Mouse (Mus musculus) liver, postnatal 0 days (tissue): ENCODE measurements around the gene Best3. TPM values are rescaled to one million over a fixed set of nuclear protein-coding genes. Genes with fewer than 3 reads are reported as not detected.

ENCODE experiments used
- ATAC-seq: fragments of 200-750 bp; cut with Nextera tagmentation; 2 replicates; pipeline ENCODE4 v1.8.0; 2017; ENCODE audit warnings: mild to moderate bottlenecking, moderate library complexity
- DNase-seq: peaks from one replicate; pipeline ENCODE4 v3.0.0-alpha.2; 2016
- H3K27ac ChIP-seq: fragments of 300-500 bp; sonication (generic); 2 replicates; pipeline ENCODE4 v1.5.1; 2014; ENCODE audit warnings: antibody characterized with exemption, moderate library complexity, mild to moderate bottlenecking, low read depth
- H3K27me3 ChIP-seq: fragments of 300-500 bp; sonication (generic); 2 replicates; pipeline ENCODE4 v1.6.1; 2014; ENCODE audit warnings: low read length, control low read depth, mixed read lengths; ENCODE audit not compliant: insufficient read depth
- H3K36me3 ChIP-seq: fragments of 300-500 bp; sonication (generic); replicated peaks from 2 replicates; pipeline ENCODE4 v1.6.1; 2014; ENCODE audit warnings: mild to moderate bottlenecking, control low read depth, low read length, moderate library complexity, mixed read lengths; ENCODE audit not compliant: insufficient read depth
- H3K4me1 ChIP-seq: fragments of 300-500 bp; sonication (generic); 2 replicates; pipeline ENCODE4 v1.6.1; 2014; ENCODE audit warnings: antibody characterized with exemption, mild to moderate bottlenecking, control low read depth; ENCODE audit not compliant: insufficient read depth
- H3K4me2 ChIP-seq: fragments of 300-500 bp; sonication (generic); 2 replicates; pipeline ENCODE4 v1.6.1; 2014; ENCODE audit warnings: low read depth, mild to moderate bottlenecking, low read length, moderate library complexity, mixed read lengths
- H3K4me3 ChIP-seq: fragments of 300-500 bp; sonication (generic); 2 replicates; pipeline ENCODE4 v1.5.1; 2014; ENCODE audit warnings: low read depth, low read length
- H3K9ac ChIP-seq: fragments of 300-500 bp; sonication (generic); replicated peaks from 2 replicates; pipeline ENCODE4 v1.6.1; 2014; ENCODE audit warnings: mild to moderate bottlenecking, moderate library complexity
- H3K9me3 ChIP-seq: fragments of 300-500 bp; sonication (generic); 2 replicates; pipeline ENCODE4 v1.6.1; 2016; ENCODE audit warnings: mild to moderate bottlenecking, control low read depth, low read length, mixed read lengths
- CTCF ChIP-seq: sonication (generic); IDR thresholded peaks from 2 replicates; pipeline ENCODE4 v1.5.1; 2016; ENCODE audit warnings: antibody characterized with exemption, low read depth
- EP300 ChIP-seq: IDR thresholded peaks from 2 replicates; pipeline ENCODE4 v1.6.1; 2016; ENCODE audit warnings: antibody characterized with exemption, low read depth, mild to moderate bottlenecking
- WGBS: fragments of 180-500 bp; shearing (Covaris S2); extraction: QIAGEN DNeasy Blood & Tissue Kit; methylation state at CpG from one replicate; pipeline ENCODE4 v1.1.7; 2014; ENCODE audit not compliant: insufficient replicate concordance; 5-methylcytosine and 5-hydroxymethylcytosine counted together
- polyA plus RNA-seq: library from polyadenylated mRNA; unstranded; fragments of >200 nt; fragmentation: Nextera tagmentation; extraction: Ambion mirVana; gene quantifications from 2 replicates; pipeline ENCODE4 v1.2.1, GENCODE M21; 2015

Gene Best3
- polyA plus RNA-seq, 1 experiment from 2014 or later, result not detected

GRCm38 (mm10) chr10:117045175-117046056, 59.3 kb downstream of the Best3 start, which contains the start of gene Lrrc10:
Gene Lrrc10, plus strand, starts transcription at chr10:117045341.
- no peak within 1 kb of the TSS for H3K4me3 ChIP-seq
- 46% methylated on average over 40 of the region's 40 CpGs for WGBS
- ATAC-seq, result peak; percentile 71
- TF ChIP-seq CTCF (no peak), EP300 (no peak)
- H3K9me3 ChIP-seq, result no peaks in the 10 kb centered on the region
- DNase-seq, result peak; percentile 31
- peaks cover 7% of the 10 kb centered on the region for H3K36me3 ChIP-seq
- H3K27me3 ChIP-seq, result no peaks in the 10 kb centered on the region
- no peak within 1 kb of the TSS for H3K4me2 ChIP-seq
- no peak within 1 kb of the TSS for H3K27ac ChIP-seq
- H3K9ac ChIP-seq, result no peak within 1 kb of the TSS
- no peaks in the 10 kb centered on the region for H3K4me1 ChIP-seq

GRCm38 (mm10) chr10:117049253-117049652, 63.1 kb downstream of the Best3 start:
- no peaks in the 10 kb centered on the region for H3K4me1 ChIP-seq
- H3K4me3 ChIP-seq, result no peak overlapping the region
- no peaks in the 10 kb centered on the region for H3K27me3 ChIP-seq
- H3K9ac ChIP-seq, result no peak overlapping the region
- H3K4me2 ChIP-seq, result no peak overlapping the region
- no peak overlapping the region for H3K27ac ChIP-seq
- peaks cover 44% of the 10 kb centered on the region for H3K36me3 ChIP-seq
- WGBS, result 82% methylated on average over 4 of the region's 4 CpGs
- H3K9me3 ChIP-seq, result no peaks in the 10 kb centered on the region
- no peak for TF ChIP-seq CTCF
- no peak for TF ChIP-seq EP300
- no peak for ATAC-seq
- DNase-seq, result no peak

- Histone ChIP-seq H3K9ac (no peak overlapping the region), H3K27ac (no peak overlapping the region), H3K4me2 (no peak overlapping the region), H3K36me3 (peaks cover 51% of the 10 kb centered on the region), H3K4me1 (no peaks in the 10 kb centered on the region), H3K27me3 (no peaks in the 10 kb centered on the region), H3K9me3 (no peaks in the 10 kb centered on the region), H3K4me3 (no peak overlapping the region)
- 80% methylated on average over 4 of the region's 4 CpGs for WGBS
- no peak for DNase-seq
- ATAC-seq, result no peak
- TF ChIP-seq EP300, result no peak
- no peak for TF ChIP-seq CTCF
These were observed 64.0 kb downstream of the Best3 start for GRCm38 (mm10) chr10:117049961-117050597.

- Histone ChIP-seq H3K4me1 (no peaks in the 10 kb centered on the region), H3K9ac (no peak overlapping the region), H3K4me2 (no peak overlapping the region), H3K27ac (no peak overlapping the region), H3K9me3 (no peaks in the 10 kb centered on the region), H3K4me3 (no peak overlapping the region), H3K36me3 (peaks cover 95% of the 10 kb centered on the region), H3K27me3 (no peaks in the 10 kb centered on the region)
- DNase-seq, result no peak
- WGBS, result 87% methylated on average over 4 of the region's 4 CpGs
- ATAC-seq, result no peak
- TF ChIP-seq EP300, result no peak
- TF ChIP-seq CTCF, result peak; percentile 46
These were observed 69.6 kb downstream of the Best3 start for GRCm38 (mm10) chr10:117055668-117056067.

GRCm38 (mm10) chr10:117062894-117063253, 76.8 kb downstream of the Best3 start:
- H3K4me1 ChIP-seq, result no peaks in the 10 kb centered on the region
- WGBS, result 1% methylated on average over 15 of the region's 15 CpGs
- peak; percentile 6; the same call in 1 of the 2 replicates for ATAC-seq
- H3K27me3 ChIP-seq, result no peaks in the 10 kb centered on the region
- no peaks in the 10 kb centered on the region for H3K9me3 ChIP-seq
- H3K4me3 ChIP-seq, result peak overlapping the region; percentile 95
- H3K27ac ChIP-seq, result peak overlapping the region; percentile 89
- H3K9ac ChIP-seq, result peak overlapping the region; percentile 86
- DNase-seq, result peak; percentile 26
- peaks cover 38% of the 10 kb centered on the region for H3K36me3 ChIP-seq
- H3K4me2 ChIP-seq, result peak overlapping the region; percentile 78
- no peak for TF ChIP-seq CTCF
- no peak for TF ChIP-seq EP300
